Mouse (Mus musculus): ENCODE measurements around the gene Gm2a. TPM values are rescaled to one million over a fixed set of nuclear protein-coding genes. Genes with fewer than 3 reads are reported as not detected.

Gm2a gene
- total and polyA plus RNA-seq, 3 experiments: 0.19 to 0.52 TPM; not detected in 1

DNA sequence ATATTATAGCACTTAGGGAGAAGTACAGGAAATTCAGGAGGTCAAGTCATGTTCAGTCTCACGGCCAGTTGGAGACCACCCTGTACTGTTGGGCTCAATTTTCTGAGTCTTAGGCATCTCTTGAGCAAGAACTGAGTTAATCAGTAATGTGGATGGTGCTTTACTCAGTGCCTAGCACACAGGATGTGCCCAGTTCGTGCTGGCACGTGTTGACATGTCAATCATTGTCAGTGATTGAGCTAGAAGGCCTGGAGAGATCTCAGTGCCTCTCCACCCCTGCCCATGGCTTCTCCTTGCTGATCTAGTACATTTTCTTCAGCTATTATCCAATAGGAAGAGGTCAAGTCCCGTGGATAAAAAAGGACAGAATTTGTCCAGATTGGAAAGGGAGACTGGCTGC is 7.5 kb downstream of the Gm2a start:
- no peaks in the 10 kb centered on the region for H3K79me2 ChIP-seq (ENCODE audit: control insufficient read depth, insufficient read depth, low read length, poor library complexity)
- no peak for DNase-seq (ENCODE audit: low read depth, low spot score)
- H3K4me3 ChIP-seq (ENCODE audit: control insufficient read depth in 1 of 2, insufficient read depth in 1 of 2, low read depth in 2 of 2, low read length in 2 of 2): no peak overlapping the region
- no peaks in the 10 kb centered on the region for H3K27me3 ChIP-seq (ENCODE audit: control insufficient read depth in 1 of 2, insufficient read depth in 2 of 2, low read length in 2 of 2)
- no peaks in the 10 kb centered on the region for H3K9me3 ChIP-seq (replicated peaks; ENCODE audit: insufficient read depth, low read length)
- H3K9ac ChIP-seq (ENCODE audit: control insufficient read depth, low read depth, low read length, poor library complexity, severe bottlenecking): no peak overlapping the region
- no peaks in the 10 kb centered on the region; a peak in 1 of 4 replicates for H3K36me3 ChIP-seq (ENCODE audit: control insufficient read depth in 1 of 2, insufficient read depth in 2 of 2, low read length in 2 of 2)
- no peak overlapping the region for H3K27ac ChIP-seq (ENCODE audit: control insufficient read depth, low read depth, low read length)
- TF ChIP-seq ETS1 (IDR thresholded peaks at IDR 0.05; ENCODE audit: low read depth, low read length) (no peak), POLR2AphosphoS2 (IDR thresholded peaks at IDR 0.05; ENCODE audit: low read length) (no peak), MXI1 (IDR thresholded peaks at IDR 0.05; ENCODE audit: low read depth, low read length) (no peak), MEF2A (IDR thresholded peaks at IDR 0.05; ENCODE audit: extremely low read depth, insufficient replicate concordance, low read depth, low read length, poor library complexity, severe bottlenecking) (no peak), TBP (IDR thresholded peaks at IDR 0.05; ENCODE audit: low read depth, low read length) (no peak), HCFC1 (IDR thresholded peaks at IDR 0.05; ENCODE audit: low read depth, low read length) (no peak), MAFK (IDR thresholded peaks at IDR 0.05; ENCODE audit: borderline replicate concordance, low read depth, low read length) (no peak), GATA1 (IDR thresholded peaks at IDR 0.05; ENCODE audit: low read depth, low read length) (no peak), NRF1 (IDR thresholded peaks at IDR 0.05; ENCODE audit: insufficient read depth, low read depth, low read length, poor library complexity, severe bottlenecking) (no peak)
- H3K4me1 ChIP-seq (ENCODE audit: control insufficient read depth in 1 of 2, insufficient read depth in 2 of 2, low read length in 2 of 2): peaks cover 0 to 12% of the 10 kb centered on the region in 2 experiments; a peak in 3 of 4 replicates

GRCm38 (mm10) chr11:55106636-55107035 is 8.7 kb downstream of the Gm2a start:
- Histone ChIP-seq H3K4me1 (ENCODE audit: control insufficient read depth in 1 of 2, insufficient read depth in 2 of 2, low read length in 2 of 2) (peaks cover 0 to 12% of the 10 kb centered on the region in 2 experiments; a peak in 3 of 4 replicates), H3K27ac (ENCODE audit: control insufficient read depth, low read depth, low read length) (no peak overlapping the region), H3K4me3 (ENCODE audit: control insufficient read depth in 1 of 2, insufficient read depth in 1 of 2, low read depth in 2 of 2, low read length in 2 of 2) (no peak overlapping the region), H3K36me3 (ENCODE audit: control insufficient read depth in 1 of 2, insufficient read depth in 2 of 2, low read length in 2 of 2) (no peaks in the 10 kb centered on the region; a peak in 1 of 4 replicates), H3K9me3 (replicated peaks; ENCODE audit: insufficient read depth, low read length) (no peaks in the 10 kb centered on the region), H3K79me2 (ENCODE audit: control insufficient read depth, insufficient read depth, low read length, poor library complexity) (no peaks in the 10 kb centered on the region), H3K27me3 (ENCODE audit: control insufficient read depth in 1 of 2, insufficient read depth in 2 of 2, low read length in 2 of 2) (no peaks in the 10 kb centered on the region), H3K9ac (ENCODE audit: control insufficient read depth, low read depth, low read length, poor library complexity, severe bottlenecking) (no peak overlapping the region)
- DNase-seq (ENCODE audit: low read depth, low spot score): peak; percentile 71
- TF ChIP-seq UBTF (IDR thresholded peaks at IDR 0.05; ENCODE audit: borderline replicate concordance, insufficient read depth, low read depth, low read length) (0 out of 2 replicates have a peak, but pooled peaks have one; percentile 58), KAT2A (conservative IDR thresholded peaks at IDR 0.05; ENCODE audit: low read depth, low read length) (no peak), RCOR1 (IDR thresholded peaks at IDR 0.05; ENCODE audit: low read depth, low read length) (no peak), USF2 (IDR thresholded peaks at IDR 0.05; ENCODE audit: borderline replicate concordance in 1 of 2, insufficient read depth in 1 of 2, low read depth in 1 of 2, low read length in 2 of 2) (no peak), NELFE (IDR thresholded peaks at IDR 0.05; ENCODE audit: low read depth, low read length) (no peak)
